Mouse (Mus musculus) E14TG2a.4 (cell line): ENCODE measurements around the gene Pla2g12a.

Experiments used
- CTCF ChIP-seq: conservative IDR thresholded peaks from 2 replicates; pipeline ENCODE4 v1.5.1; 2014; ENCODE audit warnings: low read length
- NANOG ChIP-seq: IDR thresholded peaks from 2 replicates; pipeline ENCODE4 v1.6.1; 2014; ENCODE audit warnings: borderline replicate concordance, low read length, mixed read lengths
- POU5F1 ChIP-seq: IDR thresholded peaks from 2 replicates; pipeline ENCODE4 v1.6.1; 2014; ENCODE audit warnings: low read length, borderline replicate concordance

DNA sequence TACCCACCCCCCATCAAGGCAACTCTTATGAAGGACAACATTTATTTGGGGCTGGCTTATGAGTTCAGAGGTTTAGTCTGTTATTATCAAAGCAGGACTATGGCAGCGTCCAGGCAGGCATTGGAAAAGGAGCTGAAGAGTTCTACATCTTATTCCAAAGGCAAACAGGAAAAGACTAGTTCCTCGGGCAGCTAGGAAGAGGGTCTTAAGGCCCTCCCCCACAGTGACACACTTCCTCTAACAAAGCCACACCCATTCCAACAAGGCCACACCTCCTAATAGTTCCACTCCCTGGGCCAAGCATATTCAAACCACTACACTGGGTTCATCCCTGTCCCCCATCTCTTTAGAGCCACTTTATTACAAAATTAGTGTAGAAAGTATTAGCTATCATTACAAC is 15.8 kb upstream of the Pla2g12a start:
- no peak for TF ChIP-seq CTCF
- no peak for TF ChIP-seq POU5F1
- TF ChIP-seq NANOG, result no peak
